Mouse (Mus musculus) ES-E14 (cell line): ENCODE results near the gene Cbs. TPM values are rescaled to one million over a fixed set of nuclear protein-coding genes. Genes with fewer than 3 reads are reported as not detected.
A peak's percentile ranks its signal among the peaks of the same experiment; 100 is the strongest.

Experiments
- DNase-seq: peaks from one replicate; pipeline ENCODE4 v3.0.0-alpha.2; 2013; ENCODE audit warnings: low read depth, low spot score
- H3K27ac ChIP-seq: 2 replicates; pipeline ENCODE4 v1.5.1; 2012; ENCODE audit warnings: low read depth, mild to moderate bottlenecking, low read length, moderate library complexity, mixed read lengths; ENCODE audit not compliant: poor library complexity, insufficient read depth, severe bottlenecking
- H3K36me3 ChIP-seq: 2 replicates; pipeline ENCODE4 v1.6.1; 2012; ENCODE audit warnings: mild to moderate bottlenecking, low read length, moderate library complexity, mixed read lengths; ENCODE audit not compliant: control insufficient read depth, poor library complexity, insufficient read depth, severe bottlenecking
- H3K4me1 ChIP-seq, 2 experiments: fragments of 150-350 bp in 1 of 2; sonication (generic) in 1 of 2; 2 replicates each; pipeline ENCODE4 v1.6.1; 2012; ENCODE audit warnings: low read length in 2 of 2, mild to moderate bottlenecking in 1 of 2, mixed read lengths in 1 of 2; ENCODE audit not compliant: control insufficient read depth in 2 of 2, insufficient read depth in 2 of 2, poor library complexity in 1 of 2
- H3K4me3 ChIP-seq, 2 experiments: fragments of 150-350 bp in 1 of 2; sonication (generic) in 1 of 2; 2 replicates each; pipeline ENCODE4 v1.5.1; 2012; ENCODE audit warnings: low read length in 2 of 2, low read depth in 1 of 2, mild to moderate bottlenecking in 1 of 2, mixed read lengths in 1 of 2; ENCODE audit not compliant: insufficient read depth in 1 of 2, poor library complexity in 1 of 2, severe bottlenecking in 1 of 2
- H3K9ac ChIP-seq: 2 replicates; pipeline ENCODE4 v1.6.1; 2012; ENCODE audit warnings: low read depth, mild to moderate bottlenecking, low read length, mixed read lengths; ENCODE audit not compliant: poor library complexity, insufficient read depth, severe bottlenecking
- H3K9me3 ChIP-seq: fragments of 150-350 bp; sonication (generic); 2 replicates; pipeline ENCODE4 v1.6.1; 2012; ENCODE audit warnings: low read depth, mild to moderate bottlenecking, low read length; ENCODE audit not compliant: control insufficient read depth, insufficient read depth
- CHD2 ChIP-seq: IDR thresholded peaks from 2 replicates; pipeline ENCODE4 v1.6.1; 2014; ENCODE audit warnings: mild to moderate bottlenecking, low read depth, low read length, inconsistent platforms
- HCFC1 ChIP-seq: IDR thresholded peaks from 2 replicates; pipeline ENCODE4 v1.6.1; 2012; ENCODE audit warnings: low read length, inconsistent platforms, borderline replicate concordance; ENCODE audit not compliant: insufficient read depth
- MAFK ChIP-seq: IDR thresholded peaks from 2 replicates; pipeline ENCODE4 v1.6.1; 2014; ENCODE audit warnings: mild to moderate bottlenecking, low read depth, low read length, inconsistent platforms; ENCODE audit not compliant: insufficient read depth
- ZC3H11A ChIP-seq: IDR thresholded peaks from 2 replicates; pipeline ENCODE4 v1.6.1; 2012; ENCODE audit warnings: low read depth, mild to moderate bottlenecking, inconsistent platforms, low read length, borderline replicate concordance
- ZNF384 ChIP-seq: IDR thresholded peaks from 2 replicates; pipeline ENCODE4 v1.6.1; 2012; ENCODE audit warnings: low read depth, low read length, inconsistent platforms
- in situ Hi-C, 2 experiments: fragments of 600-800 bp; cut with MboI; formaldehyde crosslinking; loops; one replicate each; pipeline ENCODE4 v1.15.1; 2025; ENCODE audit warnings: low sequenced_read_pairs in 2 of 2, inconsistent platforms in 1 of 2; ENCODE audit not compliant: unreplicated experiment in 2 of 2
- total RNA-seq: library from RNA; depleted of rRNA; stranded (reverse); fragments of 300-350 nt; gene quantifications from 2 replicates; pipeline ENCODE4 v1.2.3, GENCODE M21; 2012

Gene Cbs
- total RNA-seq, 1 experiment: 8.6 TPM

- no peaks in the 10 kb centered on the region for H3K9me3 ChIP-seq
- peak overlapping the region; percentile 81 to 90 for H3K4me3 ChIP-seq
- H3K9ac ChIP-seq: peak overlapping the region; percentile 77
- H3K36me3 ChIP-seq: no peaks in the 10 kb centered on the region
- TF ChIP-seq HCFC1: no peak
- TF ChIP-seq ZC3H11A: no peak
- TF ChIP-seq ZNF384: no peak
- no peak for TF ChIP-seq CHD2
- TF ChIP-seq MAFK: no peak
- in situ Hi-C loops: no loop called here
- no peak for DNase-seq
- H3K27ac ChIP-seq: no peak overlapping the region
- H3K4me1 ChIP-seq: 0 out of 4 replicates have a peak, but pooled peaks cover 0 to 2% of the 10 kb centered on the region in 2 experiments
Observed at GRCm38 (mm10) chr17:31636277-31636941, 629 bp downstream of the Cbs start.

DNA sequence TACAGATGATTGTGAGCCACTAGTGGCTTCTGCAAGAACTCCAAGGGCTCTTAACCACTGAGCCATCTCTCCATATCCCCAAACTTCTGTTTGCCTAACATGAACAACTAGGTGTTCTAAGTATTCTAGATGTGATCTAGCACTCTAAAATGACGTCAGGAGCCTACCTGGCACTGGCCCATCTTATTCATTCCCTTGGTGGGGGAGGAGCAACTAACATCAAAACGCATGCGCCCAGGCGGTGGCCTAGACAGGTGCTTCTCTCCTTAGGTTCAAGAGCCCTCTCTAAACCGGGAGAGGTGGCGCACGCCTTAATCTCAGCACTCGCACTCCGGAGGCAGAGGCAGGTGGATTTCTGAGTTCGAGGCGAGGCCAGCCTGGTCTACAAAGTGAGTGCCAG lies 1.3 kb downstream of the Cbs start:
- TF ChIP-seq ZNF384 (no peak), ZC3H11A (no peak), HCFC1 (no peak), MAFK (no peak), CHD2 (no peak)
- Histone ChIP-seq H3K27ac (no peak overlapping the region), H3K4me3 (peak overlapping the region; percentile 81 to 90; a peak in 3 of 4 replicates), H3K9ac (peak overlapping the region; percentile 77; the same call in 1 of the 2 replicates), H3K9me3 (no peaks in the 10 kb centered on the region), H3K36me3 (no peaks in the 10 kb centered on the region), H3K4me1 (0 out of 4 replicates have a peak, but pooled peaks cover 0 to 2% of the 10 kb centered on the region in 2 experiments)
- no peak for DNase-seq
- in situ Hi-C loops: no loop called here

DNA sequence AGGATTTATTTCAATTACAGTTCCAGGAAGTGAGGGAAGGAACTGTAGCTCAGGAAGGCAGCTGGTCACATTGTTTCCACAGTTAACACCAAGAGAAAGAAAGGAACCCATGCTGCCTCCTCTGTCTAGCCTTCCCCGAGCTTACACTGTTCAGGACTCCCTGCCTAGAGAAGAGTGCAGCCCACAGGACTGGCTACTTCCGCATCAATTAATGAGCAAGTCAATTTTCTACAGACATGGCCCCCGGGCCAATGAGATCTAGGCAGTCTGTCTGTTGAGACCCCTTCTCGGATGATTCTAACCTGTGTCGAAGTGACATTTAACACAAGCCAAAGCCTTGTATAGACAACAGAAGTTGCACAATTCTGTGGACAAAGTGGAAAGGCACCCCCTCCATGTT lies 2.1 kb downstream of the Cbs start:
- no peak overlapping the region for H3K27ac ChIP-seq
- no peaks in the 10 kb centered on the region for H3K9me3 ChIP-seq
- TF ChIP-seq MAFK: no peak
- no peak for TF ChIP-seq CHD2
- no peak for TF ChIP-seq ZNF384
- TF ChIP-seq ZC3H11A: no peak
- in situ Hi-C loops: no loop called here
- no peak for DNase-seq
- H3K36me3 ChIP-seq: no peaks in the 10 kb centered on the region
- H3K4me3 ChIP-seq: no peak overlapping the region
- H3K9ac ChIP-seq: no peak overlapping the region
- H3K4me1 ChIP-seq: 0 out of 4 replicates have a peak, but pooled peaks cover 0 to 2% of the 10 kb centered on the region in 2 experiments

DNA sequence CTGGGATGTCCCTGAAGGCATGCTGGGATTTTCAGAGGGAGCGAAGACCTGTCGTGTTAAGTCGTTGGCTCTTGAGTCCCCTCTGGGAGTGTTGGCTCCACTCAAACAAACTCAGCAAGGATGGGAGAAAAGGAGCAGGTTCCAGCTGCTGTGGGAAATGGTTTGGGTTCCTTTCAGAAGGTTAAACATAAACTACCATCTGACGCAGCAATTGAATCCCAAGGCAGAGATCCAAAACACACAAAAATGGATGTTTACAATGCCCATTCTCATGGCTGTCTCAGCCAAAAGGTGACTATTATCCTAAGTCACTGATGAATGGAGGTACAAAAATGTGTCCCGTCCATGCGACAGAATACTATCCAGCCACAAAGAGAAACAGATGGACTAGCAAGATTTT lies 4.0 kb downstream of the Cbs start:
- in situ Hi-C loops: no loop called here
- no peaks in the 10 kb centered on the region for H3K36me3 ChIP-seq

More for the DNA sequence above, 4.0 kb downstream of the Cbs start:
- H3K27ac ChIP-seq: no peak overlapping the region
- DNase-seq: no peak
- H3K9ac ChIP-seq: no peak overlapping the region
- H3K4me1 ChIP-seq: 0 out of 4 replicates have a peak, but pooled peaks cover 0 to 2% of the 10 kb centered on the region in 2 experiments
- no peak overlapping the region for H3K4me3 ChIP-seq
- TF ChIP-seq MAFK: no peak
- TF ChIP-seq ZNF384: no peak
- TF ChIP-seq CHD2: no peak
- TF ChIP-seq ZC3H11A: no peak
- no peak for TF ChIP-seq HCFC1
- no peaks in the 10 kb centered on the region for H3K9me3 ChIP-seq
